Mouse (Mus musculus) gastrocnemius, postnatal 4 days (tissue): ENCODE data around the gene Soat2. TPM values are rescaled to one million over a fixed set of nuclear protein-coding genes. Genes with fewer than 3 reads are reported as not detected.
A peak's percentile ranks its signal among the peaks of the same experiment; 100 is the strongest.

Source experiments
- DNase-seq, 2 experiments: peaks; one replicate each; pipeline ENCODE4 v3.0.0; 2021 to 2022; ENCODE audit warnings: low spot score in 2 of 2, mixed read lengths in 2 of 2
- long read RNA-seq, 2 experiments: library from polyadenylated mRNA; stranded (forward); transcript quantifications; one replicate each; pipeline ENCODE4 v2.0.0; 2021
- total RNA-seq, 2 experiments: library from RNA; stranded (reverse); gene quantifications; 2 replicates each; pipeline ENCODE4 v1.2.3; 2021

Soat2 gene
- total RNA-seq: under 1 TPM; 0.18 to 0.39 TPM
- long read RNA-seq, experiment 1: 0 reads
- long read RNA-seq, experiment 2: 0 reads

DNA sequence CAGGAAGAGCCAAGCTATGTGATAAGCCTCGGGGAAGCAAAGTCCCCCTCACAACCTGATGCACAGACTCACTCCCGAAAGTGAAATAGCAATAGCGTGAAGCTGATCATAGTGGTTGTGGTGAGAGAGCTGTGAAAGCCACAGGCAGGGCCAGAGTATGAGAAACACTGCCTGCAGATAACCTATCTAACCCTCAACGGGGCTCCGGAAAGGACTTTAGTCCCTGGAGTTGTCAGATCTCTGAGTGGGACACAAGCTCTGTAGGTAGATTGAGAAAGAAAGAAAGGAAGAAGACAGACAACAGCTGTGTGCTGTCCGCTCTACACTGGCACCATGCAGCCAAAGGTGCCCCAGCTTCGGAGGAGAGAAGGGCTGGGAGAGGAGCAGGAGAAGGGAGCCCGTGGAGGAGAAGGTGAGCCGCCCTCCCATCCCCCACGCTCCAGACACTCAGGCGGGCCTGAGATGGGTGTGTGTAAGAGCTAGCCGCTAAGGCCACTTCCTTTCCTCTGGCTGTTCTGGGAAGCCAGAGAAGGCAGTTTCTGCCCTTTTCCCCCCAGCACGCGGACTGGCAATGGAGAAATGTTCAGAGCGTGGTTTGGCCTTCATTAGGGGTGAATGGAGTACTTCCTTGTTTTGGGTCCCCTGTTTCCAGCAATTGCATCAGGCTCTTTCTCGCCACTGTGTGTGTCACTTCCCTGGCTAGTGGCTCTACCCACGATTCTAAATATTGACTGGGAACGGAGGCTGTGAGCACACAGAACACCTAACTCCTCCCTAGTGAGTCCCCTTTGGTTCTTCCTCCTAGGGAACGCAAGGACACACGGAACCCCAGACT, at the start of gene Soat2:
Gene Soat2 (plus strand): TSS at position 226 of the 835 bp plus-strand sequence.
- DNase-seq: no peak

DNA sequence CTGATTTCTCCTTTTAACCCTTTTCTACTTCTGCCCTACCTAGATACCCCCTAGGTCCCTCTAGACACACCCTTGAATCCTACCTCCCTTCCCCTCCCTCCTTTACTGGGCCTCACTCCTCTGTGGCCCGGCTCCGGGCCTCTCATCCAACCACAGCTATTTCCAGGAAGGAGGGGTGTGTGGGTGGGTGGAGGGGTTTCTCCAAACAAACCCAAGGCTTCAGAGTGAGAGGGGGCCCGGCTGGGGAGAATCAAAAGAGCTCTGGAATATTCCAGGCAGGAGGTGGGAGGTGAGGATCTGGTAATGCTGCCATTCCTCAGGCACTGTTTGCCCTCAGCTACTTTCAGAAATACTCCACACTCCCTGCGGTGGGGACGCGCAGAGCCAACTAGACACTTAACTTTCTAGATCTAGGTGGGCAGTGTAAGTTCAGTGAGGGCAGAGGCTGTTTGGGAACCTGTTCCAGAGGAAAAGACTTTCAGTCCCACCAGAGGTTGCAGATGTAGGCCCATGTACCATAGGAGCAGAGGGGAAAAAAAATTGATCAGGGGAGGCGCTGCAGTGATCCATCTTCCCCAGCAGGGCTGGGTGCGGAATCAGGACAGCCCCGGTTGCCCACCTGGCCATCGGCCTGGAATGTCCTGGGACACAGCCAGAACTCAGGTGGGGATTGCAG, 49.2 kb upstream of the Soat2 start:
- DNase-seq: no peak

DNA sequence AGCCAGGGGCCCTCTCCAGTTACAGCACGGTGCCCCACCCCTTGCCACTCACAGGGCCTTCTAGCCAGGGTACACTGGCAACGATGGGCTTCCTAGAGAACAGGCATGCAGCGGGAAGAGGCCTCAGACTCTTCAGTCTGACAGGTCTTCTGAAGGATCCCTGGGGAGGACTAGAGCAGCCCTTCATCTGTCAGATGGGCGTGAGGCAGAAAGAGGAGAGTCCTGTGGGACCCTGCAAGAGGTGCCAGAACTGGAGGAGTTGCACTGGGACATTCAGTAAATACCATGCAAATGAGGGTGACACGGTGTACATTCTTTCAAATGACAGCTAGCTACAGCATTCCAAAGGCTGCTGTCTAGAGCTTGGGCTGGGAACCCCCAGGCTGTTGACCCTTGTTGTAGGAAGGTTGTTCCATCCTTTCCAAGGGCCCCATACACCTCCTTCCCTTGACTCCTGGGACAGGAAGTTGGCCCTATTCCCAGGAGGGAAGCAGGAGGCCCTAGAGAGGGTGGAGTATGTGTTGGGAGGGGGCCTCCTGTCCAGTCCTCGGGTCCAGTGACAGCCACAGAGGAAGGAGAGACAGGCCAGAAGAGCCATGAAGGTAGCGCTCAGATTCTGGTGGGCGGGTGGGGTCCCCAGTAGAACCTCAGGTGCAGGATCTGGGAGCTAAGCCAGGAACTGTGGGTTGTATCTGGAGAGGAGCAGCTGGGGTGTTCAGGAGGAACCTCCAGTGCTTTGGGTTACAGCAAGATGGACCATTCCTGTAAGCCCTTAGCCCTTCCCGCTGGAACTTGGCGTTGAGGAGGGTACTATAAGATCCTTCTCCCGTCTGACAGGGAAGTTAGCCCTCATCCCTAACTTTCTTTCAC, 48.4 kb upstream of the Soat2 start:
- DNase-seq: no peak

GRCm38 (mm10) chr15:102102548-102103121, 47.7 kb upstream of the Soat2 start:
- DNase-seq: peak in 1 of 2 experiments; percentile 73

DNA sequence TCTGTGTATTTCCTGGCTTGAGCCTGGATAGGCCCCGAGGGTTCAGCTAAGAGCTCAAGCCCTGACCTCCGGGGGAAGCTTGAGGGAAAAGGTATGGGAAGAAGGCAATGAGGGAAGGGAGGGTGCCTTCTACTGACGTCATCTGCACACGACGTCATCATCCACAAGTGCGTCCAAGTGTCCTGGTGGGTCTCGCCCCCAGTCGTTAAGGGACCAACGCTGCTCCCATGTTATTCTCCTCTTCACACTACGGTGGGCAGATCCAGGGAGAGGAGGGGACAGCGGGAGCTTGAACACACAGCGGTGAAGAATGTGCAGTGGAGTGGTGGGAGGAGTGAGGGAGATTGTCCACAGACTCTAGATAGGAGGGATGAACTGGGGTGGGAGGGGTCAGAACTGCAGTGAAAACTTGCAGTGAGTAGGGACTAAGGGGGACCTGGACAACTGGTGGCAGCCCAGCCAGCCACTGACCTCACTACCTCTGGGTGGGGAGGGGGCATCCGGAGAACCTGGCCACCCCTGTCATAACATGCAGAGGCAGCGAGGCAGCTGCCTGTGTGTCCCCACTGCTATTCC, 46.9 kb upstream of the Soat2 start:
- peak in 1 of 2 experiments; percentile 60 for DNase-seq

GRCm38 (mm10) chr15:102103947-102104555, 46.3 kb upstream of the Soat2 start:
- peak in 1 of 2 experiments; percentile 61 for DNase-seq

DNA sequence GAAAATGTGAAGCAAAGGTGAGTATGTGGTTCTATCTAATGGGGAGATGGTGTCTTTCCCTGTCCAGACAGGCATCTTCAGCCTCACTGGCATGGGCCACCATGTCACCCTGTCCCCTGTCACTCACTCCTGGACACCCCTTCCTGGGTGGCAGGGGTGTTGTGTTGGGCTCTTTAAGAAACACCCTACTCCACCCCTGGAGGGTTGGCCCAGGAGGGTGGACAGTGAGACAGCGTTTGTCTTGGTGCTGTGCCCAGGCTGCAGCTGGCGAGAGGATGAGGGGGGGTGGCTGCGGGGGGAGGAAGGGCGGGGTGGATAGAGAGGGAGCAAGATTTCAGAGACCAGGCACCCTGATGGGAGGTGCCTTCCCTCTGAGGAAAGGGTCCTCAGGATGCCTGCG, 45.0 kb upstream of the Soat2 start:
- peak in 1 of 2 experiments; percentile 71 for DNase-seq

DNA sequence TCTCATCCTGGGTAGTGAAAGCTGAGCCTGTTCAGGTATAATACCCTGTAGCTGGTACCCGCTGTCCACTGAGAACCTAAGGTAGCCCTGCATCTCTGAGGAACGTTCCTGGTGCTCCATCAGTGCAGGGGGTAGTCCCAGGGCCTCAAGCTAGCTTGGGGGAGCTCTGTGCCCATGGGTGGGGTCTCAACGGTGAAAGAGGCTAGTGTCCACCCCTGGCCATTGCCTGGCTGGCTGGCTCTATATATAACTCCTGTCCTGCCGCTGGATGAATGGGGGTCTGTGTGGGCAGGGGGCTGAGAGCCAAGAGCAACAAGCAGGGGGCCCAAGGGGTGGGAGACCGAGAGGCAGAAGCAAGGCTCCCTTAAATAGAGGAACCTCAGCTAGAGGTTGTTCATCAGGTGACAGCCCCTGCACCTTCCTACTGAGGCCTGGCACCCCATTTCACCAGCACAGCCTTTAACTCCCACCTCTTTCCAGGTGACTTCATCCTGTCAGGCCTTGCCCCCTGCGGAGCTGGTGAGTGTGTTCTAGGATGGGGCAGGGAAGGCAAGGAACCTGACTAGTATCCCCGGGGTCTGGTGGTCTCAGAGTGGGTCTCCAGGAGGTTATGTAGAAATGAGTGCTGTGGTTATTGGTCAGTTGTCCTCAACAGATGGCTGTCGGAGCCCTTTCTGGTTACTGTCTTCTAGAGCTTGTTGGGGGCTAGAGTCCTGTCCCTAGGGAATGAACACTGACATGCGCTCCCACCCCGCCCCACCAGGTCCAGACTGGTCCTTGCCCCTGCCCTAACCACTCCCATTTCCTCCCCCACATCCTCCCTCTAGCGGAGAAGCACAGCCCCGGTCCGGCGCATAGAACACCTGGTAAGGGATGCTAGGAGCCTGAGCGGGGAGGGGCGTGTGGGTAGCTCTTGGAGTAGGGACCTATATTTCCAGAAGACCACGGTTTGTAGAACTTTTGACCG, 44.3 kb upstream of the Soat2 start:
- DNase-seq: no peak

- DNase-seq: no peak
Observed at GRCm38 (mm10) chr15:102106754-102107456, 43.4 kb upstream of the Soat2 start.

GRCm38 (mm10) chr15:102107689-102108573, 42.4 kb upstream of the Soat2 start:
- peak in 1 of 2 experiments; percentile 74 for DNase-seq

DNA sequence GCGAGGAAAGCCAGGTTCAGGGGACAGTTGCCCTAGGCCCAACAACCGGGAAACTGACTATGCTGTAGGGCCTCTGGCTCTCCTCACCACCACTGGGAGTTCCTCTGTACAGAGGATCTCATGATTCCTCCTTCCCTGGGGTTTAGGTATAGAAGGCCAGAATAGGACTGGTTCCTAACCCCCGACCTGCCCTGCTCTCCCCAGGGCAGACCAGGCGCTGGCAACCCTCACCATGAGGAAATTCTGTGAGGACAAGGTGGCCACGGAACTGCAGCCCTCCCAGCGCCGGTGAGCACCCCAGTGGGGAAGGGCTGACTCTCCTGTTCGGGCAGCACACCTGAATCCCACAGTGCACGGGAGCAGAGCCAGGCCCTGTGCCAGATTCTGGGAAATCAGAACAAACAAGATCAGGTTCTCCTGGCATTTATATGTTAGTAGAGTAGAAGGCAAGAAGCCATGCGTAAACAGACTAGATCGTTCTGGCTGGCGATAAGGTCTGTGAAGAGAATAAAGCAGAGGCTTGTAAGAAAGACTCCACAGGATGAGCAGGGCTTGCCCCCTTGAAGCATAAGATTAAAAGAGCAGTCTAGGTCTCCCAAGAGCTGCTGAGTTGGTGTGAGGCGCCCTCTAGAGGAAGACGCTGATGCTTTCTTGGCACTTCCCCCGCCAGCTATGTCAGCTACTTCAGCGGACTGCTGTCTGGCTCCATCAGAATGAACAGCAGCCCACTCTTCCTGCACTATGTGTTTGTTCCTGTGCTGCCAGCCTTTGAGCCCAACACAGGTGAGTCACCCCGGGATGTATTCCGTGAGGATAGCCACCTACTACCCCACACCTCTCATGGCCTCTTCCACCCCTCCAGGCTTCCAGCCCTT, 41.4 kb upstream of the Soat2 start:
- DNase-seq: peak in 1 of 2 experiments; percentile 82

- no peak for DNase-seq
Observed at GRCm38 (mm10) chr15:102110271-102110670, 40.1 kb upstream of the Soat2 start.

- no peak for DNase-seq
Observed at GRCm38 (mm10) chr15:102110701-102111494, 39.4 kb upstream of the Soat2 start.

GRCm38 (mm10) chr15:102111495-102111829, 38.9 kb upstream of the Soat2 start:
- no peak for DNase-seq

DNA sequence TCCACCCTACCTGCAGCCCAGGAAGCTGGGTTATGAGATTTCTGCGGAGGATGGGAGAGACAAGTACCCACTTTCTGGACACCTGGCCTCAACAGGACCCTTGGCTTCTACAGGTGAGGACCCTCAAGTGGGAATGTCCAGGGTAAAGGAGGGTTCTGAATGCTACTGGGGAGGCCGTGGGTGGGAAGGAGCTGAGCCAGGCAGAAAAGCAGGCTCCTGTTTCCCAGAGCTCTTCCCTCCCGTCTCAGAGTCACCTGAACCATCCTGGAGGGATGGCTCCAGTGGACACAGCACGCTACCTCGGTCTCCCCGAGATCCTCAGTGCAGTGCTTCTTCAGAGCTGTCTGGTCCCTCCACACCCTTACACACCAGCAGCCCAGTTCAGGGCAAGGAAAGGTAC, 38.1 kb upstream of the Soat2 start:
- no peak for DNase-seq

DNA sequence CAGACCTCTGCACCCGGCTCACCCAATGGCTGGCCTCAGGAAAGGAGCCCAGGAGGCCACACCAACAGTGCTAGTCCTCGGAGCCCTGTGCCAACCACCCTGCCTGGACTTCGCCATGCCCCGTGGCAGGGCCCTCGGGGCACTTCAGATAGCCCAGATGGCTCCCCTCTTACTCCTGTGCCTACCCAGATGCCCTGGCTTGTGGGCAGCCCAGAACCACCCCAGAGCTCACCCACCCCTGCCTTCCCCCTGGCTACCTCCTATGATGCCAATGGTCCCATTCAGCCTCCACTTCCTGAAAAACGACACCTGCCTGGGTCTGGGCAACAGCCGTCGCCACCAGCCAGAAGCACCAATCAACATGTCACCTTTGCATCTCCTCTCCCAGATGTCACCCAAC, 37.5 kb upstream of the Soat2 start:
- no peak for DNase-seq
